Mouse (Mus musculus) CH12.LX (cell line): Measurements from ENCODE around the gene Arrdc1. TPM values are rescaled to one million over a fixed set of nuclear protein-coding genes. Genes with fewer than 3 reads are reported as not detected.

Experiments
- DNase-seq: peaks from one replicate; pipeline ENCODE4 v3.0.0-alpha.2; 2013; ENCODE audit errors: extremely low read depth
- H3K27ac ChIP-seq: 2 replicates; pipeline ENCODE4 v1.5.1; 2012; ENCODE audit warnings: low read depth, mild to moderate bottlenecking, control low read depth, moderate library complexity; ENCODE audit not compliant: insufficient read depth
- H3K27me3 ChIP-seq: replicated peaks from 2 replicates; pipeline ENCODE3; 2012; ENCODE audit warnings: inconsistent platforms
- H3K36me3 ChIP-seq, 2 experiments: replicated peaks in 1 of 2; 2 replicates each; pipeline versions ENCODE3 to v1.6.1; 2012; ENCODE audit warnings: inconsistent platforms in 1 of 2, low read length in 1 of 2, mild to moderate bottlenecking in 1 of 2, mixed read lengths in 1 of 2, moderate library complexity in 1 of 2; ENCODE audit not compliant: control insufficient read depth in 1 of 2, insufficient read depth in 1 of 2
- H3K4me1 ChIP-seq, 2 experiments: 2 replicates each; pipeline ENCODE4 v1.6.1; 2012; ENCODE audit warnings: inconsistent platforms in 1 of 2, moderate library complexity in 1 of 2; ENCODE audit not compliant: insufficient read depth in 2 of 2, control insufficient read depth in 1 of 2
- H3K4me2 ChIP-seq: 2 replicates; pipeline ENCODE4 v1.6.1; 2012; ENCODE audit warnings: low read depth, mild to moderate bottlenecking, control low read depth; ENCODE audit not compliant: poor library complexity, insufficient read depth, severe bottlenecking
- H3K4me3 ChIP-seq, 3 experiments: fragments of 150-350 bp in 1 of 3; sonication (generic) in 1 of 3; replicated peaks in 1 of 3; 2 replicates each; pipeline versions ENCODE3 to v1.5.1; 2011 to 2012; ENCODE audit warnings: low read depth in 2 of 3, low read length in 2 of 3, mild to moderate bottlenecking in 2 of 3, moderate library complexity in 2 of 3, control low read depth in 1 of 3, improper control_type of control experiment in 1 of 3, inconsistent platforms in 1 of 3, mixed read lengths in 1 of 3; ENCODE audit not compliant: poor library complexity in 1 of 3
- H3K79me2 ChIP-seq: replicated peaks from 2 replicates; pipeline ENCODE4 v1.6.1; 2012; ENCODE audit warnings: mild to moderate bottlenecking, moderate library complexity; ENCODE audit not compliant: control insufficient read depth, poor library complexity, insufficient read depth, severe bottlenecking; ENCODE audit errors: extremely low read depth
- H3K9ac ChIP-seq: 2 replicates; pipeline ENCODE4 v1.6.1; 2012; ENCODE audit warnings: low read depth, mild to moderate bottlenecking, control low read depth, moderate library complexity; ENCODE audit not compliant: insufficient read depth
- H3K9me3 ChIP-seq: replicated peaks from 2 replicates; pipeline ENCODE3; 2012; ENCODE audit warnings: low read length, inconsistent platforms, mixed read lengths
- E2F4 ChIP-seq: IDR thresholded peaks from 2 replicates; pipeline ENCODE4 v1.6.1; 2011; ENCODE audit warnings: low read depth, low read length, improper control_type of control experiment; ENCODE audit not compliant: insufficient replicate concordance
- EP300 ChIP-seq: IDR thresholded peaks from 2 replicates; pipeline ENCODE4 v1.6.1; 2011; ENCODE audit warnings: low read length, improper control_type of control experiment
- ETS1 ChIP-seq: conservative IDR thresholded peaks from 2 replicates; pipeline ENCODE4 v1.6.1; 2012; ENCODE audit warnings: low read depth, mild to moderate bottlenecking, inconsistent platforms, low read length, improper control_type of control experiment, moderate library complexity
- IRF4 ChIP-seq: IDR thresholded peaks from 2 replicates; pipeline ENCODE4 v1.6.1; 2014; ENCODE audit warnings: low read depth, mild to moderate bottlenecking, inconsistent platforms, low read length, improper control_type of control experiment
- KAT2A ChIP-seq: IDR thresholded peaks from 2 replicates; pipeline ENCODE4 v1.6.1; 2012; ENCODE audit warnings: low read length, improper control_type of control experiment, inconsistent platforms; ENCODE audit not compliant: insufficient replicate concordance
- MAFK ChIP-seq: IDR thresholded peaks from 2 replicates; pipeline ENCODE4 v1.6.1; 2011; ENCODE audit warnings: low read length, improper control_type of control experiment; ENCODE audit not compliant: insufficient replicate concordance
- MAZ ChIP-seq: IDR thresholded peaks from 2 replicates; pipeline ENCODE4 v1.6.1; 2012; ENCODE audit warnings: low read depth, mild to moderate bottlenecking, inconsistent platforms, low read length, improper control_type of control experiment, moderate library complexity
- MXI1 ChIP-seq: IDR thresholded peaks from 2 replicates; pipeline ENCODE4 v1.6.1; 2011; ENCODE audit warnings: mild to moderate bottlenecking, low read depth, low read length, improper control_type of control experiment
- MYC ChIP-seq: IDR thresholded peaks from 2 replicates; pipeline ENCODE4 v1.6.1; 2011; ENCODE audit warnings: low read depth, mild to moderate bottlenecking, improper control_type of control experiment, low read length
- PAX5 ChIP-seq: IDR thresholded peaks from 2 replicates; pipeline ENCODE4 v1.6.1; 2012; ENCODE audit warnings: low read length, inconsistent platforms, mixed read lengths
- RCOR1 ChIP-seq: conservative IDR thresholded peaks from 2 replicates; pipeline ENCODE4 v1.6.1; 2012; ENCODE audit warnings: low read depth, mild to moderate bottlenecking, inconsistent platforms, low read length, improper control_type of control experiment
- SIN3A ChIP-seq: IDR thresholded peaks from 2 replicates; pipeline ENCODE4 v1.6.1; 2012; ENCODE audit warnings: low read length, improper control_type of control experiment, inconsistent platforms
- SMC3 ChIP-seq: IDR thresholded peaks from 2 replicates; pipeline ENCODE4 v1.6.1; 2011; ENCODE audit warnings: low read depth, low read length, improper control_type of control experiment
- TCF12 ChIP-seq: IDR thresholded peaks from 2 replicates; pipeline ENCODE4 v1.6.1; 2014; ENCODE audit warnings: low read depth, mild to moderate bottlenecking, inconsistent platforms, low read length, improper control_type of control experiment
- UBTF ChIP-seq: IDR thresholded peaks from 2 replicates; pipeline ENCODE4 v1.6.1; 2012; ENCODE audit warnings: low read depth, mild to moderate bottlenecking, inconsistent platforms, low read length, improper control_type of control experiment, moderate library complexity
- ZC3H11A ChIP-seq: IDR thresholded peaks from 2 replicates; pipeline ENCODE4 v1.6.1; 2012; ENCODE audit warnings: low read depth, mild to moderate bottlenecking, inconsistent platforms, low read length, improper control_type of control experiment
- ZKSCAN1 ChIP-seq: IDR thresholded peaks from 2 replicates; pipeline ENCODE4 v1.6.1; 2012; ENCODE audit warnings: low read depth, inconsistent platforms, low read length, improper control_type of control experiment, borderline replicate concordance
- dilution Hi-C: fragments of 300-500 bp; cut with MboI; formaldehyde crosslinking; loops from 2 replicates; pipeline ENCODE4 v1.14.3; 2020; ENCODE audit warnings: low sequenced_read_pairs; ENCODE audit not compliant: extremely low pct_unique_long_range_greater_than_20kb, extremely low pct_ligation_motif_present
- in situ Hi-C: fragments of 300-500 bp; cut with MboI; formaldehyde crosslinking; loops from 3 replicates; pipeline ENCODE4 v1.14.3; 2019; ENCODE audit warnings: low sequenced_read_pairs, low pct_ligation_motif_present, low pct_unique_long_range_greater_than_20kb, mixed read lengths
- polyA plus RNA-seq: library from polyadenylated mRNA; unstranded; fragments of >175 nt; gene quantifications from 2 replicates; pipeline ENCODE4 v1.2.1, GENCODE M21; 2012; ENCODE audit warnings: low read depth; ENCODE audit not compliant: insufficient read length
- total RNA-seq, 2 experiments: library from RNA; depleted of rRNA; stranded (reverse); fragments of 300-350 nt in 1 of 2; fragments of >200 nt in 1 of 2; gene quantifications; 2 replicates each; pipeline ENCODE4 v1.2.3; 2012 to 2014

Arrdc1 gene
- total and polyA plus RNA-seq, 3 experiments, result 24.6 to 32.8 (median 31.5) TPM

GRCm38 (mm10) chr2:24901055-24901454 lies 34.0 kb downstream of the Arrdc1 start:
- Histone ChIP-seq H3K27ac (no peak overlapping the region), H3K9me3 (no peaks in the 10 kb centered on the region), H3K4me3 (no peak overlapping the region), H3K4me2 (no peak overlapping the region; the same call in 1 of the 2 replicates), H3K9ac (no peak overlapping the region), H3K27me3 (no peaks in the 10 kb centered on the region), H3K79me2 (peaks cover 13% of the 10 kb centered on the region; the same call in 1 of the 2 replicates), H3K36me3 (peaks cover 0 to 35% of the 10 kb centered on the region in 2 experiments), H3K4me1 (peaks cover 0 to 20% of the 10 kb centered on the region in 2 experiments; a peak in 2 of 4 replicates)
- in situ Hi-C loops (no loop called here), dilution Hi-C loops (no loop called here)
- no peak for DNase-seq
- TF ChIP-seq IRF4 (no peak), E2F4 (no peak), EP300 (no peak), SMC3 (no peak), ZC3H11A (no peak), PAX5 (no peak), UBTF (no peak)

GRCm38 (mm10) chr2:24899292-24899691 lies 35.8 kb downstream of the Arrdc1 start:
- in situ Hi-C loops (no loop called here), dilution Hi-C loops (no loop called here)
- no peak overlapping the region for H3K9ac ChIP-seq
- H3K4me2 ChIP-seq, result no peak overlapping the region
- H3K4me3 ChIP-seq, result no peak overlapping the region
- peaks cover 0 to 5% of the 10 kb centered on the region in 2 experiments; a peak in 1 of 4 replicates for H3K4me1 ChIP-seq
- TF ChIP-seq ETS1, result no peak
- no peak for TF ChIP-seq MAZ
- no peak for TF ChIP-seq RCOR1
- TF ChIP-seq ZKSCAN1, result no peak
- no peak for TF ChIP-seq MYC
- TF ChIP-seq SMC3, result no peak
- TF ChIP-seq UBTF, result no peak
- no peak for TF ChIP-seq MAFK
- TF ChIP-seq MXI1, result no peak
- no peak for TF ChIP-seq PAX5
- TF ChIP-seq TCF12, result no peak
- no peak for TF ChIP-seq IRF4
- no peak for TF ChIP-seq KAT2A
- TF ChIP-seq SIN3A, result no peak
- no peak overlapping the region for H3K27ac ChIP-seq
- no peaks in the 10 kb centered on the region for H3K9me3 ChIP-seq
- H3K79me2 ChIP-seq, result peaks cover 15% of the 10 kb centered on the region; the same call in 1 of the 2 replicates
- H3K27me3 ChIP-seq, result no peaks in the 10 kb centered on the region
- no peak for DNase-seq
- peaks cover 0 to 31% of the 10 kb centered on the region in 2 experiments for H3K36me3 ChIP-seq
